Mouse (Mus musculus) cerebellum, adult (tissue): ENCODE measurements around the gene Umad1.
"Not testable (repeated sequence)": the region's sequence is repeated elsewhere in the genome, so short reads cannot be mapped to it uniquely, and the experiment has no call there.

ENCODE experiments used
- ATAC-seq: cut with Nextera tagmentation; 2 replicates; pipeline ENCODE4 v1.9.2; 2017; ENCODE audit warnings: mild to moderate bottlenecking, moderate library complexity, mixed read lengths; ENCODE audit not compliant: insufficient number of reproducible peaks, low FRiP score, low TSS enrichment

The Umad1 gene

DNA sequence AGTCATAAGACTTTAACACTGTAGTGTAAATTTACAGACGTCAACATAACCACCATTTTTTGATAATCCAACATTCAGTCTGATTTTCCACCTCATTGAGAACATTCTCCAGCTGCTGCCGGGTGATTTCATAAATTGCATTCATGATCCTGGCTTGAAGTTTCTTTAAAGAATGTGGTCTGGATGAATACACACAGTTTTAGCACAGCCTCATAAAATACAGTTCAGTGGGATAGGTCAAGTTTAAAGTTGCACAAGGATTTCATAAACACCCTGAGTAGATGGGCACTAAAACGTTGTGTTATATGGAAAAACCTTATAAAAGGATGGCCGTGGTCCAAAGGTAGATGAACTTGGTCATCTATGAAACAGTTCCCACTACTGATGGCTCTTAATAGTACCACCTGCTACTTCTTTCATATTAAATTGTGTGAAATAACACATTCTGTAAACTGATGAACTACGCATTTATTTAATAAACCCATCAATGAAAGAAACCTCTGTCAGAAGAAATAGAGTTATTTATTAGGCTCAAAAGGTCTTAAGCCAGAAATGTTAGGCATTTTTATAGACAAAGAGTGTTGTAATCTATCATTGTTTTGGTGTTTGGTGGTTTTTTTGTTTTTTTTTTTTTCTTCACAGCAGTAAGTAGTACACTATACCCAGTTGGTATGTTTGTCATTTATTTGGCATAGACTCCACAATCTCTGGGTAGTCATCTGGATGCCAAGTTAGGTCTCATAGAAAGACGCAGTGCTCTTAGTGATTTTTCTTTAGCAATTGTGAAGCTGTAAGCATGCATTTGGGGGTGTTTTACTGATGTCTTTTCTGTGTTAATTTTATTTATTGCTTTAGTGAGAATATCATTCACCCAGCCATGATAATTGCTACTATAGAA lies 49.0 kb downstream of the Umad1 start:
- ATAC-seq = no peak

- ATAC-seq = no peak
Measured at GRCm38 (mm10) chr6:8312554-8312953, 53.5 kb downstream of the Umad1 start.

DNA sequence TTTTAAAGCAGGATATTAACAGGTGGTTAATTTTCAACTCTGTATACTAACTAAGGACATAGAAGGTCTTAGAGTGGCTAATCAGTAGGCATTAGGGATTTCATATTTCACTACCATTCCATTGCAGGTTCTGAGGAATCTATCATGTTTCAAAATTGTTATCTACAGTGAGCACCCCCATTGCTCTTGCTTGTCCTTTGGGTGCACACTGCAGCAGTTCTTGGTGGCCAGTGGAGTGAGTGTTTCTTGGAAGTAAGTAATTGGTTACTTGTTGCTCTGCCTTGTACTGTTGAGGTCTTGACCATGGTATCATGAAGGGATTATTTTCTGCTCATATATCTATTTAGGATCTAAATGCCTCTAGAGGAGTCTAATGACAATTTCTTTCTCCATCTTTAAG lies 57.1 kb downstream of the Umad1 start:
- ATAC-seq = no peak

GRCm38 (mm10) chr6:8319591-8319990 lies 60.5 kb downstream of the Umad1 start:
- no peak for ATAC-seq

- ATAC-seq = not testable (repeated sequence)
Measured at GRCm38 (mm10) chr6:8331496-8331895, 72.4 kb downstream of the Umad1 start.

DNA sequence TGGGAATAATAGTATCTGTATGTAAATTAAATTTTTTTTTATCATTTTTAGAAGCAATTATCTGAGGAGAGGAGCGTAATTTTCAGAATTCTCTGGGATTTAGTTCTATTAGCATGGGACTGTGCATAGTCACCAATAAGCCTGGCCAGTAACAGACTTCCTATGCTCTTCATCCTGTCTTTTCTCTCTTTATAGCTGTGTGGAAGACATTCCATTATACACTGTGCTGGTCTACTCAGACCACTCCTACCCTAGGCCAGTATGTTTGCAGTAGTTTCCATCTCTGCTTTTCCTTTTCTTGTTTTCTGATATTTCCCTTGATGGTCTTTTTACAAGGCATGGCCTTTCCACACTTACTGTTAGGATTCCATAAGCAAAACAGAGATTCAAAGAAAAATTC lies 74.3 kb downstream of the Umad1 start:
- ATAC-seq = no peak

GRCm38 (mm10) chr6:8336487-8337390 lies 77.7 kb downstream of the Umad1 start:
- ATAC-seq = no peak

DNA sequence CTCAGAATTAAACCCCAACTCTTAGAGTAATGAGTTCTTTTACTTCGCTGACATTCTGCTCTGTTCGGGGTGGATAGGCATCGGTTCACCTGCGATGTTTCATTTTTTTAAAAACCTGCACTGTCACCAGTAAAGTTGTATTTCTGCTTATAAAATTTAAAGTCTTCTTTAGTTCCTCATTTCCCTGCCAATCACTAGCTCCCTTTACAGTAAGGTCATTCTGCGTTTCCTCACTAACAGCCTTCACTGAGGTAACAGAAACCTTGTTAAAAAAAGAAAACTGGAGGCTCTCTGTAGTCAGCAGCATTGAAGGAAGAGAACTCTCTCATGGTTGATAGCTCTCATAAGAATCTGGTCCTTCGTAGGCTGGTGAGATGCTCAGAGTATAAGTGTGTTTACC lies 80.4 kb downstream of the Umad1 start:
- no peak for ATAC-seq

DNA sequence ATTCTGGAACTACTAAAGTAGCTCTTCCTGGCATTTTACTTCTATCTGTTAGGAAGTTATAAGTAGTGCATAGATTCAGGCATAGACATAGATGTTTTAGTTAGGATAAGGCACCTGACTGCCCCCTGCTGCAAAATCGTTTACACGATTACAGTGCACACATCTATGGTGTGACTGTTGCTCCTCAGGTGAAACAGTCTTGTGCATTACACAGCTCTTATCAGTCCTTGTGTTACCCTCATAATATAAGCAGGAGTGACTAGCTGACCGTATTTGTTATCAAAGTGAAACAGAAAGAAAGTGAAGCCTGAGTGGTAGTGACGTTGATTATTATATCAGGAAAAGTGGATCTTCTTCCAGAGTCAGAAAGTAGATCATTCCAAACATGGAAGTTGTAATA lies 84.2 kb downstream of the Umad1 start:
- ATAC-seq = no peak

- no peak for ATAC-seq
Measured at GRCm38 (mm10) chr6:8345219-8345856, 86.2 kb downstream of the Umad1 start.

GRCm38 (mm10) chr6:8347154-8347553 lies 88.1 kb downstream of the Umad1 start:
- no peak for ATAC-seq

- ATAC-seq = no peak
Measured at GRCm38 (mm10) chr6:8348344-8348743, 89.3 kb downstream of the Umad1 start.

GRCm38 (mm10) chr6:8349060-8349670 lies 90.1 kb downstream of the Umad1 start:
- no peak for ATAC-seq

DNA sequence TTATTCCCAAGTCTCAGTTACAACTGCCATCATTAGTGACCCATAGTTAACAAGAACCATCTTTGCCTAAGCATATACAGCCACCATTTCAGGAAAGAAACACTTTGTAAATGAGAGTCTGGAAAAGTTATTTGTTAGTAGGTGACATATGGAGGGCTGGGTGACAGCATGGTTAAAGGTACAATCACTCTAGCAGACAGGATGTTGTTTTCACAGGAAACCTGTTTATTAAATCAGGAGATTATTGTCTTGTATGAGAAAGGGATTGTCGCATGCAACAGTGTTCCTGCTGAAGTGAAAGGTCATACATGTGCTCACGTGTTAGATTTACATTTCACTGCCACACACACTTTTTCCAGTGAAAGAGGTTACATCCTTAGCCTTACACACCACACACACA lies 92.4 kb downstream of the Umad1 start:
- ATAC-seq = no peak

DNA sequence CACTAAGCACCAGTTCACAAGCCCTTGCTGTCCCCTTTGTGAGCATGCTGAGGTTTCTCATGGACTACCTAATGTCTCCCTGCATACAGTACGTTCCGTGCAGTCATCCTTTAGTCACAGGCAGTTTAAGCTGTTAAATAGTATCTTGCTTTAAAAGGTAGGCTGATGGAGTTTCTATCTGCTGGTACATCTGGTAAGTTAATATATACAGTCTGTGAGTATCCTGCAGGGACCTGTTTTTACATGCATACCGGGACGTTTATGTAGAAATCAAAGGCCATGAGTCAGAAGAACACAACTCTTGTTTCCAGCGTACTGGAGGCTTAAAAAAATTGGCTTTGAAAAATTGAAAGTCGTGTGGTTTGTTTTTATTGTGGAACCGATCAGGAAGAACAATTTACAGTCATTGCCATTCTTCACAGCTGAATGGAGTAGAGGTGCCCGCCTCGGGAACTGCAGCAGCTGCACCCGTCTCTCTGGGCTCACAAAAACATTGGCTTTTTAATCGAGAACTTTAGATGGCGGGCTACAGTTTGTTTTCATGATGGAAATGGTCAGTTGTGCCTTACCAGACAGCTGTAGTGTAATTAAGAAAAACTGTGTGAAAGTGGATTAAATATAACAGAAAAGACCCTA lies 93.6 kb downstream of the Umad1 start:
- ATAC-seq = no peak

- ATAC-seq = no peak
Measured at GRCm38 (mm10) chr6:8353461-8353860, 94.4 kb downstream of the Umad1 start.

DNA sequence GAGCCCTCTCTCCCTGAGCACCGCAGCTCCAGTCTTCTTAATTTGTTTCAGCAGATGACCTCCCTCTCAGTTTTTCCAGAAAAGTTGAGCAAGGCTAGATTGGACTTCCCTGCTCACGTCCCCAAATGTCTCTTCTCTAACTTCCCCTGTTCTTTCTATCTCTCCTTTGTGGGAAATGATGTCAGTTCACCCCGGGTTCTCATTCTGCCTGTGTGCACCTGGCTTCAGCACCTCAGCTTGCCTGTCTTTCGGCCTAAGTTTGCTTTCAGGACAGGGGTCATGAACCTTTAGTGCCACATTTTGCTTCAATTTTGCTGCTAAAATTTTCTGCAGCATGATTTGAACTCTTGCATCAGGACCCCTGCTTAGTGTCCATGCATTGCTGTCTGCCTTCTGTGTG lies 95.8 kb downstream of the Umad1 start:
- no peak for ATAC-seq

- ATAC-seq = no peak
Measured at GRCm38 (mm10) chr6:8358232-8358631, 99.1 kb downstream of the Umad1 start.

DNA sequence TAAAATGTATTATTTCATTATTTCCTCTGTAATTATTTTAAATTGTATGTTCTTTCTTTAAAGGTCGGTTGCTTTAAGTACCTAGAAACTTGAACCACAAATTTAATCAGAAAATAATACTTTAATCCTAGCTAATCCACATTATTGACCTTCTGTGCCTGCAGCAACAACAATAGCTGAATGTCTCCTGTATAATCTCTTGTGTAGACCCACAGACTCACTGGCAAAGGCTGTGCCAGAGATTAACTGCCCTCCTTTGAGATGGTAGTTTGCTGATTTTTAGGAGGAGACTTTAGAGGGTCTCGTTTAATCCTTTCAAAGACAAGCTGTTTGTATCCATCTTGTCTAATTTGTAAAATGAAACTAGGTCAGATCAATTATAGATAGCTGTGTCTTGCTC lies 99.7 kb downstream of the Umad1 start:
- no peak for ATAC-seq

DNA sequence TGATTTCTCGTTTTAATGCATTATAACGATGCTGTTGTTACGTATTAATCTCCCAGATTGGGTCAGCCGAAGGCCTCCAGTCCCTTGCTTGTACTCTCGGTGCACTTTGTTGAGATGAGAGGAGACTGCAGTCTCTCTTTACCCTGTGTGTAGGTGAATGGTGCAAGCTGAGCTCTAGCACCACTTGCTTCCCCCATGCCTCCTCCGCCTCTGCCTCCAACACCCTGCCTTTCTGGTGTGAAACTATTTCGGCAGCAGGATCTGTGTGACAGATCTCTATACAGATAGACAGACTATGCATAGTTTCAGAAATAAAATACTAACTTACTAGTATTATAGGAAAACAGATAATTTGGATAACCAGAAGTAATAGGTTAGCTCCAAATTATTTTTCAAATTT lies 101.7 kb downstream of the Umad1 start:
- ATAC-seq = no peak
